Mouse (Mus musculus) E14TG2a.4 (cell line): Measurements from ENCODE around the gene Cadm2.

ENCODE experiments used
- H3K27me3 ChIP-seq: 2 replicates; pipeline ENCODE4 v1.6.1; 2014; ENCODE audit warnings: low read length, control low read depth; ENCODE audit not compliant: insufficient read depth
- H3K36me3 ChIP-seq: 2 replicates; pipeline ENCODE4 v1.6.1; 2014; ENCODE audit warnings: low read length, control low read depth; ENCODE audit not compliant: insufficient read depth
- H3K4me1 ChIP-seq: replicated peaks from 2 replicates; pipeline ENCODE4 v1.6.1; 2014; ENCODE audit warnings: low read depth, low read length, control low read depth
- H3K4me3 ChIP-seq: replicated peaks from 2 replicates; pipeline ENCODE4 v1.5.1; 2014; ENCODE audit warnings: mild to moderate bottlenecking, low read length
- H3K9me3 ChIP-seq: 2 replicates; pipeline ENCODE4 v1.6.1; 2014; ENCODE audit warnings: low read length, control low read depth
- CTCF ChIP-seq: conservative IDR thresholded peaks from 2 replicates; pipeline ENCODE4 v1.5.1; 2014; ENCODE audit warnings: low read length
- NANOG ChIP-seq: IDR thresholded peaks from 2 replicates; pipeline ENCODE4 v1.6.1; 2014; ENCODE audit warnings: borderline replicate concordance, low read length, mixed read lengths
- POU5F1 ChIP-seq: IDR thresholded peaks from 2 replicates; pipeline ENCODE4 v1.6.1; 2014; ENCODE audit warnings: low read length, borderline replicate concordance

Gene Cadm2

GRCm38 (mm10) chr16:67425371-67425770 is 195.3 kb downstream of the Cadm2 start:
- H3K4me3 ChIP-seq: no peak overlapping the region
- H3K4me1 ChIP-seq: no peaks in the 10 kb centered on the region
- no peaks in the 10 kb centered on the region for H3K36me3 ChIP-seq
- H3K27me3 ChIP-seq: no peaks in the 10 kb centered on the region
- TF ChIP-seq NANOG (no peak), POU5F1 (no peak), CTCF (no peak)
- H3K9me3 ChIP-seq: no peaks in the 10 kb centered on the region

- H3K4me1 ChIP-seq: no peaks in the 10 kb centered on the region
- H3K9me3 ChIP-seq: no peaks in the 10 kb centered on the region
- TF ChIP-seq CTCF (no peak), NANOG (no peak), POU5F1 (no peak)
- H3K27me3 ChIP-seq: no peaks in the 10 kb centered on the region
- H3K4me3 ChIP-seq: no peak overlapping the region
- no peaks in the 10 kb centered on the region for H3K36me3 ChIP-seq
These were observed 209.8 kb downstream of the Cadm2 start for GRCm38 (mm10) chr16:67410926-67411325.

- no peaks in the 10 kb centered on the region for H3K36me3 ChIP-seq
- no peaks in the 10 kb centered on the region for H3K4me1 ChIP-seq
- no peak overlapping the region for H3K4me3 ChIP-seq
- no peak for TF ChIP-seq POU5F1
- TF ChIP-seq CTCF: no peak
- no peak for TF ChIP-seq NANOG
- no peaks in the 10 kb centered on the region for H3K9me3 ChIP-seq
- no peaks in the 10 kb centered on the region for H3K27me3 ChIP-seq
These were observed 210.2 kb downstream of the Cadm2 start for GRCm38 (mm10) chr16:67410482-67410881.

- H3K4me1 ChIP-seq: no peaks in the 10 kb centered on the region
- no peaks in the 10 kb centered on the region for H3K9me3 ChIP-seq
- no peak overlapping the region for H3K4me3 ChIP-seq
- H3K36me3 ChIP-seq: no peaks in the 10 kb centered on the region
- TF ChIP-seq CTCF (no peak), POU5F1 (no peak), NANOG (no peak)
- H3K27me3 ChIP-seq: no peaks in the 10 kb centered on the region
These were observed 253.0 kb downstream of the Cadm2 start for GRCm38 (mm10) chr16:67367745-67368144.

GRCm38 (mm10) chr16:67348011-67348410 is 272.7 kb downstream of the Cadm2 start:
- H3K9me3 ChIP-seq: no peaks in the 10 kb centered on the region
- no peak overlapping the region for H3K4me3 ChIP-seq
- TF ChIP-seq POU5F1: no peak
- TF ChIP-seq NANOG: no peak
- TF ChIP-seq CTCF: no peak
- no peaks in the 10 kb centered on the region for H3K4me1 ChIP-seq
- H3K27me3 ChIP-seq: no peaks in the 10 kb centered on the region
- no peaks in the 10 kb centered on the region for H3K36me3 ChIP-seq

- TF ChIP-seq CTCF: no peak
- no peak for TF ChIP-seq POU5F1
- TF ChIP-seq NANOG: no peak
- Histone ChIP-seq H3K36me3 (no peaks in the 10 kb centered on the region), H3K9me3 (no peaks in the 10 kb centered on the region), H3K4me1 (no peaks in the 10 kb centered on the region), H3K4me3 (no peak overlapping the region), H3K27me3 (no peaks in the 10 kb centered on the region)
These were observed 273.1 kb downstream of the Cadm2 start for GRCm38 (mm10) chr16:67347561-67347960.

- H3K9me3 ChIP-seq: no peaks in the 10 kb centered on the region
- H3K27me3 ChIP-seq: no peaks in the 10 kb centered on the region
- H3K4me1 ChIP-seq: no peaks in the 10 kb centered on the region
- H3K4me3 ChIP-seq: no peak overlapping the region
- no peaks in the 10 kb centered on the region for H3K36me3 ChIP-seq
- TF ChIP-seq NANOG (no peak), POU5F1 (no peak), CTCF (no peak)
These were observed 274.0 kb downstream of the Cadm2 start for GRCm38 (mm10) chr16:67346621-67347290.

- TF ChIP-seq POU5F1: no peak
- TF ChIP-seq CTCF: no peak
- no peak for TF ChIP-seq NANOG
- no peaks in the 10 kb centered on the region for H3K27me3 ChIP-seq
- H3K4me1 ChIP-seq: no peaks in the 10 kb centered on the region
- no peak overlapping the region for H3K4me3 ChIP-seq
- H3K36me3 ChIP-seq: no peaks in the 10 kb centered on the region
- no peaks in the 10 kb centered on the region for H3K9me3 ChIP-seq
These were observed 276.5 kb downstream of the Cadm2 start for GRCm38 (mm10) chr16:67344194-67344593.

GRCm38 (mm10) chr16:67311033-67311432 is 309.7 kb downstream of the Cadm2 start:
- no peaks in the 10 kb centered on the region for H3K36me3 ChIP-seq
- H3K4me3 ChIP-seq: no peak overlapping the region
- no peaks in the 10 kb centered on the region for H3K4me1 ChIP-seq
- TF ChIP-seq NANOG: no peak
- TF ChIP-seq POU5F1: no peak
- TF ChIP-seq CTCF: no peak
- no peaks in the 10 kb centered on the region for H3K27me3 ChIP-seq
- no peaks in the 10 kb centered on the region for H3K9me3 ChIP-seq
